Mouse (Mus musculus): ENCODE results near the gene Nsun2. TPM values are rescaled to one million over a fixed set of nuclear protein-coding genes. Genes with fewer than 3 reads are reported as not detected.
"Not testable (repeated sequence)": the region's sequence is repeated elsewhere in the genome, so short reads cannot be mapped to it uniquely, and the experiment has no call there.

Nsun2 gene
- polyA plus RNA-seq, 1 experiment from 2014 or later: 78.5 TPM

- Histone ChIP-seq H3K27me3 (no peaks in the 10 kb centered on the region), H3K4me3 (no peak overlapping the region), H3K9ac (no peak overlapping the region), H3K4me2 (no peak overlapping the region), H3K9me3 (no peaks in the 10 kb centered on the region), H3K27ac (replicated peaks) (no peak overlapping the region), H3K4me1 (replicated peaks) (no peaks in the 10 kb centered on the region), H3K36me3 (no peaks in the 10 kb centered on the region)
- no peak for ATAC-seq (ENCODE audit: low read depth)
- WGBS: 37% methylated on average over 6 of the region's 6 CpGs
Observed at GRCm38 (mm10) chr13:69585828-69586227, 52.3 kb downstream of the Nsun2 start.

- WGBS: 58% methylated on average over 10 of the region's 10 CpGs
- no peaks in the 10 kb centered on the region for H3K9me3 ChIP-seq
- ATAC-seq (ENCODE audit: low read depth): no peak
Observed at GRCm38 (mm10) chr13:69586337-69586736, 52.8 kb downstream of the Nsun2 start.

GRCm38 (mm10) chr13:69587849-69588248 is 54.3 kb downstream of the Nsun2 start:
- no peaks in the 10 kb centered on the region for H3K9me3 ChIP-seq
- ATAC-seq (ENCODE audit: low read depth): no peak

More at GRCm38 (mm10) chr13:69586337-69586736, 52.8 kb downstream of the Nsun2 start:
- Histone ChIP-seq H3K4me3 (no peak overlapping the region), H3K27me3 (no peaks in the 10 kb centered on the region), H3K9ac (no peak overlapping the region), H3K27ac (replicated peaks) (no peak overlapping the region), H3K36me3 (no peaks in the 10 kb centered on the region), H3K4me1 (replicated peaks) (no peaks in the 10 kb centered on the region), H3K4me2 (no peak overlapping the region)

DNA sequence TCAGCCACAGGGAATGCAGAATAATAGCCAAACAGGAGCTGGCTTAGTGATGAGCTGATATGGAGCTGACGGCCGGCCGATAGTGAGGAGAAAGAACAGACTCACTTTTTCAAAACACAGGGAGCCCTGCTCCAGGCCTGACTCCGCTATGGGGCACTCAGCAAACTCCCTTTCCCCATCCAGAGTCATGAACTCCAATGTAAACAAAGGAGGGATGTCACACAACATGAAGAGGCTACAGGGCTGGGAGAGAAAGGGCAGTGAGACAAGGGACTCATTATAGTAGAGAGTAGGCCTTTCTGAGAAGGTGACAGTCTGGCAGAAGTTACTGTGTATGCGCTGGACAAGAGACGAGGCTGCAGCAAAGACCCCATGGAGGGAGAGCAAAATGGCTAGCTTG is 54.7 kb downstream of the Nsun2 start:
- H3K9me3 ChIP-seq: no peaks in the 10 kb centered on the region
- no peaks in the 10 kb centered on the region for H3K36me3 ChIP-seq
- H3K4me2 ChIP-seq: no peak overlapping the region
- no peak overlapping the region for H3K4me3 ChIP-seq
- no peak overlapping the region for H3K27ac ChIP-seq (replicated peaks)
- no peak for ATAC-seq (ENCODE audit: low read depth)
- H3K4me1 ChIP-seq (replicated peaks): no peaks in the 10 kb centered on the region
- WGBS: 79% methylated on average over 6 of the region's 6 CpGs
- H3K9ac ChIP-seq: no peak overlapping the region
- no peaks in the 10 kb centered on the region for H3K27me3 ChIP-seq

More at GRCm38 (mm10) chr13:69587849-69588248, 54.3 kb downstream of the Nsun2 start:
- no peak overlapping the region for H3K4me2 ChIP-seq
- 87% methylated on average over 3 of the region's 3 CpGs for WGBS
- H3K4me1 ChIP-seq (replicated peaks): no peaks in the 10 kb centered on the region
- no peak overlapping the region for H3K4me3 ChIP-seq
- no peak overlapping the region for H3K9ac ChIP-seq
- no peaks in the 10 kb centered on the region for H3K36me3 ChIP-seq
- no peaks in the 10 kb centered on the region for H3K27me3 ChIP-seq
- H3K27ac ChIP-seq (replicated peaks): no peak overlapping the region

DNA sequence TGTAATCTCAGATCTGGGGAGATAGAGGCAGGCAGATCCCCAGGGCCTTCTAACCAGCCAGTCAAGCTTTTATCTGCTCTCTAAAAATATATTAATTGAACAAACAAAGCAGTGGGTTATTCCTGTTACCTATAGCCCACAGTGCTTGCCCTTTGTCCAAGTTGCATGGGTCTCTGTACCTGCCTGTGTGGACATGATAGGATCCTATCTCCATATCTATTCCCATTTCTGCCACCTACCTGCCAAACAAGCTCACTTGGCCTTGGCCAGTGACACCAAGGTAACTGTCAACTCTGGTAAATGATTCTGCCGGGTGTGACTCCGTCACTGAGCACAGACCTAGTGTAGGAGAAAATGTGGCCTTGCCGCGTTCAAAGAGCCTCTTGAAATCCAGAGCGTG is 57.8 kb downstream of the Nsun2 start:
- Histone ChIP-seq H3K4me1 (replicated peaks) (no peaks in the 10 kb centered on the region), H3K27me3 (no peaks in the 10 kb centered on the region), H3K4me3 (no peak overlapping the region), H3K27ac (replicated peaks) (no peak overlapping the region), H3K4me2 (no peak overlapping the region), H3K36me3 (no peaks in the 10 kb centered on the region), H3K9ac (no peak overlapping the region), H3K9me3 (no peaks in the 10 kb centered on the region)
- WGBS: 94% methylated on average over 5 of the region's 5 CpGs
- no peak for ATAC-seq (ENCODE audit: low read depth)

GRCm38 (mm10) chr13:69592226-69592625 is 58.7 kb downstream of the Nsun2 start:
- no peak for ATAC-seq (ENCODE audit: low read depth)
- Histone ChIP-seq H3K36me3 (no peaks in the 10 kb centered on the region), H3K27me3 (no peaks in the 10 kb centered on the region), H3K4me2 (no peak overlapping the region), H3K27ac (replicated peaks) (no peak overlapping the region), H3K9me3 (no peaks in the 10 kb centered on the region), H3K4me1 (replicated peaks) (no peaks in the 10 kb centered on the region), H3K4me3 (no peak overlapping the region), H3K9ac (no peak overlapping the region)
- 79% methylated on average over 8 of the region's 8 CpGs for WGBS

DNA sequence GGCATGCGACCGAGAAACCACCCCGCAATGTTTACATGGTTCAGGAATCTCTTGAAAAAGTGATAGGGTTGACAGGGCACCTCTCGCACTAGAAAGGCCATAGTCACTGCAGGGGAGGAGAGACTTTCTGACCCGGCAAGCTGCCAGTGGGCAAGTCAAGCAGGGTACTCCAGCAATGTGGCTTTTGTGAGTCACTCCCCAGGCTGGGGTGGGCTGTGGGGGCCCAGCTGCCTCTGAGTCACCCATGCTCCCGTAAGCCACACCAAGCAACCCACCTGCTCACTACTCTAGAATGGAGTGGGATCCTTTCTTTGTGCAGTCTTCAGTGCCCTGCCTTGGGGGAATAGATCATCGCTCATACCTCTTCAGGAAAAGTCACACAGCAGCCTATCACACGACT is 59.9 kb downstream of the Nsun2 start:
- WGBS: 84% methylated on average over 8 of the region's 8 CpGs

GRCm38 (mm10) chr13:69594577-69595256 is 61.2 kb downstream of the Nsun2 start:
- no peak for ATAC-seq (ENCODE audit: low read depth)
- WGBS: 87% methylated on average over 7 of the region's 7 CpGs
- no peak overlapping the region for H3K4me3 ChIP-seq

More for the DNA sequence above, 59.9 kb downstream of the Nsun2 start:
- H3K9ac ChIP-seq: no peak overlapping the region
- no peaks in the 10 kb centered on the region for H3K9me3 ChIP-seq
- H3K27ac ChIP-seq (replicated peaks): no peak overlapping the region
- no peaks in the 10 kb centered on the region for H3K36me3 ChIP-seq
- H3K27me3 ChIP-seq: no peaks in the 10 kb centered on the region
- no peaks in the 10 kb centered on the region for H3K4me1 ChIP-seq (replicated peaks)
- no peak overlapping the region for H3K4me3 ChIP-seq
- no peak overlapping the region for H3K4me2 ChIP-seq
- no peak for ATAC-seq (ENCODE audit: low read depth)

GRCm38 (mm10) chr13:69595911-69596310 is 62.4 kb downstream of the Nsun2 start:
- WGBS: 92% methylated on average over 6 of the region's 6 CpGs
- no peak for ATAC-seq (ENCODE audit: low read depth)

More at GRCm38 (mm10) chr13:69594577-69595256, 61.2 kb downstream of the Nsun2 start:
- no peaks in the 10 kb centered on the region for H3K9me3 ChIP-seq
- no peaks in the 10 kb centered on the region for H3K4me1 ChIP-seq (replicated peaks)
- no peaks in the 10 kb centered on the region for H3K27me3 ChIP-seq
- no peak overlapping the region for H3K9ac ChIP-seq
- no peak overlapping the region for H3K4me2 ChIP-seq
- no peak overlapping the region for H3K27ac ChIP-seq (replicated peaks)
- H3K36me3 ChIP-seq: no peaks in the 10 kb centered on the region

DNA sequence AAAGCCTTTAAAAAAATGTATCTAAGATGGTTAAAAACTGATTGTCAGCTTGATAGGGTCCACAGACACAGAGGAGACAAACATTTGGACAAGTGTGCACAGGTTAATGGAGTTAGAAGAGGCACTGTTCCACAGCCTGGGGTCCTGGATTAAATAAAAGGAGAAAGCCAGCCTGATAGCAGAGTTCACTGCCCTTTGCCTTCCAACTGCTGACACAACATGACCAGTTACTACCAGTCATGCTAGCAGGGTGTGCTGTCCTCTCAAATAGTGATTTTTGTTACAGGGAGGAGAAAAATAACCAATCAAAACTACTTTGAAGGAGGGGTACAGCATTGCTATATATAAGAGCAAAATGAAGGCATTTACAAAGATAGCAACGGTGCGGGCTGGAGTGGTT is 63.0 kb downstream of the Nsun2 start:
- no peak for ATAC-seq (ENCODE audit: low read depth)
- no peak overlapping the region for H3K27ac ChIP-seq (replicated peaks)
- WGBS: 92% methylated on average over 2 of the region's 2 CpGs

More at GRCm38 (mm10) chr13:69595911-69596310, 62.4 kb downstream of the Nsun2 start:
- Histone ChIP-seq H3K4me3 (no peak overlapping the region), H3K9me3 (no peaks in the 10 kb centered on the region), H3K27me3 (no peaks in the 10 kb centered on the region), H3K4me1 (replicated peaks) (no peaks in the 10 kb centered on the region), H3K36me3 (no peaks in the 10 kb centered on the region), H3K9ac (no peak overlapping the region), H3K27ac (replicated peaks) (no peak overlapping the region), H3K4me2 (no peak overlapping the region)

DNA sequence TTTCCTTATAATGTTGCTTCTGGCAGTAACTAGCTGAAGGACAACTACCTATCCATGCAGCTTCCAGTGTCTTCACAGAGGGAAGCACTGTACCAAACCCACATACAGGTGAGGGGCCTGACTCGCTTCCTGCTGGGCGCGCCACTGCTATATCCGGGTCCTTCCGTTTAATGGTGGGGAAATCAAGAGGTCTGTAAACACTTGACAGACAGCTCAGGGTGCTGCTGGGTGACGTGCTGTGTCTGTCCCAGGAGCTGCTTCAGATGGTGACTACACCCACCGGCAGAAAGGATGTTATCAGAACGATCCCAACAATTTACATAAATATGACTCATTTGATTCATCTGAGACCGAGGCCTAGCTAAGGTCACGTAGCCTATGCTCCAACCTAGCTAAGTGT is 65.3 kb downstream of the Nsun2 start:
- H3K9ac ChIP-seq: no peak overlapping the region
- no peak overlapping the region for H3K4me3 ChIP-seq
- 91% methylated on average over 10 of the region's 10 CpGs for WGBS
- H3K27ac ChIP-seq (replicated peaks): no peak overlapping the region
- no peak for ATAC-seq (ENCODE audit: low read depth)
- H3K9me3 ChIP-seq: no peaks in the 10 kb centered on the region
- no peak overlapping the region for H3K4me2 ChIP-seq
- H3K27me3 ChIP-seq: no peaks in the 10 kb centered on the region
- H3K4me1 ChIP-seq (replicated peaks): no peaks in the 10 kb centered on the region
- no peaks in the 10 kb centered on the region for H3K36me3 ChIP-seq

More for the DNA sequence above, 63.0 kb downstream of the Nsun2 start:
- Histone ChIP-seq H3K36me3 (no peaks in the 10 kb centered on the region), H3K27me3 (no peaks in the 10 kb centered on the region), H3K9me3 (no peaks in the 10 kb centered on the region), H3K4me1 (replicated peaks) (no peaks in the 10 kb centered on the region), H3K4me3 (no peak overlapping the region), H3K9ac (no peak overlapping the region), H3K4me2 (no peak overlapping the region)

DNA sequence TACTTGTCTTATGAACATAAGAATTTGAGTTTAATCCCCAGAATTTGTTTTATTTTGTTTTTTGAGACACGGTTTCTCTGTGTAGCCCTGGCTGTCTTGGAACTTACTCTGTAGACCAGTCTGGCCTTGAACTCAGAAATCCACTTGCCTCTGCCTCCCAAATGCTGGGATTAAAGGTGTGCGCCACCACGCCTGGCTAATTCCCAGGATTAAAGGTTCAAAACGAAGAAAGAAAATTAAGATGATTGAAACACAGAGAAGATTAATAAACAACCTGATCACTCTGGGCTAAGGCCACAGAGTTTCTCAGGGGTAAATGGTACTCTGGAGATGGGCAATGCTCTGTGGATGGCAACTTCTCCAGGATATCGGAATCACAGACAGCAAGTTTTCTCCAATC is 67.3 kb downstream of the Nsun2 start:
- not testable (repeated sequence) for H3K9me3 ChIP-seq; H3K4me3 ChIP-seq; H3K27me3 ChIP-seq; H3K27ac ChIP-seq (replicated peaks); H3K9ac ChIP-seq; H3K36me3 ChIP-seq; H3K4me1 ChIP-seq (replicated peaks); ATAC-seq (ENCODE audit: low read depth); H3K4me2 ChIP-seq
- 90% methylated on average over 5 of the region's 5 CpGs for WGBS

GRCm38 (mm10) chr13:69601321-69601720 is 67.8 kb downstream of the Nsun2 start:
- no peaks in the 10 kb centered on the region for H3K27me3 ChIP-seq
- no peak overlapping the region for H3K9ac ChIP-seq
- no peaks in the 10 kb centered on the region for H3K36me3 ChIP-seq
- WGBS: 90% methylated on average over 5 of the region's 5 CpGs
- no peak overlapping the region for H3K4me2 ChIP-seq
- H3K27ac ChIP-seq (replicated peaks): no peak overlapping the region
- no peak overlapping the region for H3K4me3 ChIP-seq
- H3K9me3 ChIP-seq: no peaks in the 10 kb centered on the region
- ATAC-seq (ENCODE audit: low read depth): no peak
- no peaks in the 10 kb centered on the region for H3K4me1 ChIP-seq (replicated peaks)
